ENCODE assay signal across 1 mouse cellular context in the genomic region with DNA sequence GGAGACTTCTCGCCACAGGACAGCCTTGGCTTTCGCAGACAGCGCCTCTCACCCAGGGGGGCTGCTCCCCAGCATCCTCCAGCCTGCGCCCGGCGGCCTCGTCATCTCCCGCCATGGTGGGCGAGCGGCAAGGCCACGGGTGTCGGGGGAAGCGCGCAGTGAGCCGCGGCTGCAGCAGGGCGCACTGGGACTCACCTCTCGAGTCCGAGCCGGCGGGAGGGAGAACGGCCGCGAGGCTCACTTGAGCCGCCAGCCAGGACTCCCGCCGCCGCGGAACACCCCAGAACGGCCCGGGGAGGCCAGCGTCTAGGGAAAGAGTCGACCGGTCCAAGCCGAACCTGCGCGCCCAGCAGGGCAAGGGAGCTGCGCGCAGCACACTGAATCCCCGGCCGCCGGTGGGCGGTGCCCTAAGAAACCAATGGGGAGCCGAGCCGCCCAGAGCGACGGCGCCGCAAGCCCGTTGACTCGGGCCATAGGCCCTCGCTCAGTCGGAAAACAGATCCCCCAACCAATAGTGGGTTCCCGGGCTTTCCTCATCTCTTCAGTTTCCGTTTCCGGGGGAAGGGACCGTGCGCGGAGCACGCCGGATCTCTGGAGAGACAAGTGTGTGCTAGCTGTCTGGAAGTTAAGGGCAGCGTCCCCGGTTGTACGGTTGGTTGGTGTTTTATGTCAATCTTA.
TF ChIP-seq lines count a peak whose summit lies in the region.

A gene (minus strand): TSS at position 533 of the 678 bp plus-strand sequence.

TF ChIP-seq in CH12.LX, 34 proteins besides CTCF, POLR2A, EP300 and RAD21 (continued from another document):
- TF ChIP-seq MEF2A (IDR thresholded peaks at IDR 0.05; ENCODE audit: borderline replicate concordance, low read depth, low read length) (0 out of 2 replicates have a peak, but pooled peaks have one; percentile 39), ZMIZ1 (IDR thresholded peaks at IDR 0.05; ENCODE audit: low read depth, low read length) (peak; percentile 83), ELF1 (IDR thresholded peaks at IDR 0.05; ENCODE audit: low read depth, low read length) (peak; percentile 79), USF1 (IDR thresholded peaks at IDR 0.05; ENCODE audit: low read depth, low read length) (no peak), MAFK (IDR thresholded peaks at IDR 0.05; ENCODE audit: insufficient replicate concordance, low read length) (no peak), IRF4 (IDR thresholded peaks at IDR 0.05; ENCODE audit: low read depth, low read length) (peak; percentile 53; the same call in 1 of the 2 replicates), JUN (IDR thresholded peaks at IDR 0.05; ENCODE audit: insufficient read depth, low read depth, low read length) (no peak), MAZ (IDR thresholded peaks at IDR 0.05; ENCODE audit: low read depth, low read length) (no peak), MAX (IDR thresholded peaks at IDR 0.05; ENCODE audit: low read length) (peak; percentile 92), MYC (IDR thresholded peaks at IDR 0.05; ENCODE audit: low read depth, low read length) (peak; percentile 97), GABPA (IDR thresholded peaks at IDR 0.05; ENCODE audit: insufficient replicate concordance, low read depth, low read length) (no peak; the same call in 1 of the 2 replicates), ETS1 (conservative IDR thresholded peaks at IDR 0.05; ENCODE audit: low read depth, low read length) (no peak), TCF12 (IDR thresholded peaks at IDR 0.05; ENCODE audit: low read depth, low read length) (peak; percentile 78), HCFC1 (IDR thresholded peaks at IDR 0.05; ENCODE audit: low read depth, low read length) (peak; percentile 86), CHD2 (IDR thresholded peaks at IDR 0.05; ENCODE audit: low read length) (peak; percentile 92), SIN3A (IDR thresholded peaks at IDR 0.05; ENCODE audit: low read length) (peak; percentile 91), PAX5 (IDR thresholded peaks at IDR 0.05; ENCODE audit: low read length) (no peak), KAT2A (IDR thresholded peaks at IDR 0.05; ENCODE audit: insufficient replicate concordance, low read length) (peak; percentile 79; the same call in 1 of the 2 replicates), CHD1 (IDR thresholded peaks at IDR 0.05; ENCODE audit: low read depth, low read length) (no peak), NELFE (IDR thresholded peaks at IDR 0.05; ENCODE audit: low read depth, low read length) (peak; percentile 89)
